Mouse (Mus musculus): ENCODE data around the gene Chrnd. TPM values are rescaled to one million over a fixed set of nuclear protein-coding genes. Genes with fewer than 3 reads are reported as not detected.
A peak's percentile ranks its signal among the peaks of the same experiment; 100 is the strongest.

The Chrnd gene
- polyA plus RNA-seq, 1 experiment from 2014 or later: not detected

GRCm38 (mm10) chr1:87243021-87243420 lies 52.6 kb downstream of the Chrnd start:
- Histone ChIP-seq H3K4me1 (replicated peaks; ENCODE audit: control insufficient read depth, insufficient read depth, low read length) (no peaks in the 10 kb centered on the region), H3K4me3 (replicated peaks; ENCODE audit: low read length) (no peak overlapping the region), H3K27ac (no peak overlapping the region), H3K36me3 (replicated peaks; ENCODE audit: control insufficient read depth, insufficient read depth) (peaks cover 17% of the 10 kb centered on the region), H3K9ac (no peak overlapping the region), H3K9me3 (ENCODE audit: control insufficient read depth, low read length) (no peaks in the 10 kb centered on the region), H3K27me3 (ENCODE audit: control insufficient read depth, insufficient read depth, low read length) (no peaks in the 10 kb centered on the region), H3K4me2 (replicated peaks) (no peak overlapping the region)
- 95% methylated on average over 8 of the region's 8 CpGs for WGBS
- ATAC-seq (ENCODE audit: low FRiP score) (no peak), DNase-seq (ENCODE audit: low spot score) (no peak)

- no peak overlapping the region for H3K9ac ChIP-seq
- H3K27ac ChIP-seq: no peak overlapping the region
Observed at GRCm38 (mm10) chr1:87245430-87245829, 55.0 kb downstream of the Chrnd start.

GRCm38 (mm10) chr1:87245929-87246815 lies 55.8 kb downstream of the Chrnd start:
- Histone ChIP-seq H3K9me3 (ENCODE audit: control insufficient read depth, low read length) (no peaks in the 10 kb centered on the region), H3K27ac (no peak overlapping the region), H3K36me3 (replicated peaks; ENCODE audit: control insufficient read depth, insufficient read depth) (no peaks in the 10 kb centered on the region), H3K9ac (no peak overlapping the region), H3K4me1 (replicated peaks; ENCODE audit: control insufficient read depth, insufficient read depth, low read length) (no peaks in the 10 kb centered on the region), H3K4me2 (replicated peaks) (peak overlapping the region; percentile 31; the same call in 1 of the 2 replicates), H3K27me3 (ENCODE audit: control insufficient read depth, insufficient read depth, low read length) (no peaks in the 10 kb centered on the region), H3K4me3 (replicated peaks; ENCODE audit: low read length) (no peak overlapping the region)
- ATAC-seq (ENCODE audit: low FRiP score) (peak; percentile 87), DNase-seq (ENCODE audit: low spot score) (peak; percentile 85)
- 27% methylated on average over 22 of the region's 22 CpGs for WGBS

More at GRCm38 (mm10) chr1:87245430-87245829, 55.0 kb downstream of the Chrnd start:
- no peaks in the 10 kb centered on the region for H3K36me3 ChIP-seq (replicated peaks; ENCODE audit: control insufficient read depth, insufficient read depth)
- no peaks in the 10 kb centered on the region for H3K4me1 ChIP-seq (replicated peaks; ENCODE audit: control insufficient read depth, insufficient read depth, low read length)
- no peaks in the 10 kb centered on the region for H3K9me3 ChIP-seq (ENCODE audit: control insufficient read depth, low read length)
- 50% methylated on average over 1 of the region's 1 CpGs for WGBS
- no peak for ATAC-seq (ENCODE audit: low FRiP score)
- no peaks in the 10 kb centered on the region for H3K27me3 ChIP-seq (ENCODE audit: control insufficient read depth, insufficient read depth, low read length)
- no peak overlapping the region for H3K4me3 ChIP-seq (replicated peaks; ENCODE audit: low read length)
- DNase-seq (ENCODE audit: low spot score): no peak
- no peak overlapping the region for H3K4me2 ChIP-seq (replicated peaks)

Other genes with a start within 250 kb of the Chrnd start
- not detected in 2 replicates for gene Alppl2, start 100.7 kb upstream of the Chrnd start, polyA plus RNA-seq (2014; fragmentation: Nextera tagmentation; extraction: Ambion mirVana)
- gene Alpi, start 89.0 kb upstream of the Chrnd start, polyA plus RNA-seq (2014; fragmentation: Nextera tagmentation; extraction: Ambion mirVana): not detected in 2 replicates
- gene Akp3, start 65.6 kb upstream of the Chrnd start, polyA plus RNA-seq (2014; fragmentation: Nextera tagmentation; extraction: Ambion mirVana): not detected in 2 replicates
- 41.7 and 44.0 TPM in 2 replicates for gene Ecel1, start 34.1 kb upstream of the Chrnd start, polyA plus RNA-seq (2014; fragmentation: Nextera tagmentation; extraction: Ambion mirVana)
- 4.0 and 5.1 TPM in 2 replicates for gene Prss56, start 7.3 kb upstream of the Chrnd start, polyA plus RNA-seq (2014; fragmentation: Nextera tagmentation; extraction: Ambion mirVana)
- not detected in 2 replicates for gene Chrng, start 14.1 kb downstream of the Chrnd start, polyA plus RNA-seq (2014; fragmentation: Nextera tagmentation; extraction: Ambion mirVana)
- 66.8 and 74.7 TPM in 2 replicates for gene Eif4e2, start 23.3 kb downstream of the Chrnd start, polyA plus RNA-seq (2014; fragmentation: Nextera tagmentation; extraction: Ambion mirVana)
- gene Efhd1, start 73.8 kb downstream of the Chrnd start, polyA plus RNA-seq (2014; fragmentation: Nextera tagmentation; extraction: Ambion mirVana): 1.6 and 1.7 TPM in 2 replicates
- gene Gigyf2, start 136.4 kb downstream of the Chrnd start, polyA plus RNA-seq (2014; fragmentation: Nextera tagmentation; extraction: Ambion mirVana): 59.3 and 69.2 TPM in 2 replicates
- gene Kcnj13, start 204.1 kb downstream of the Chrnd start, polyA plus RNA-seq (2014; fragmentation: Nextera tagmentation; extraction: Ambion mirVana): 16.4 and 29.6 TPM in 2 replicates